Mouse (Mus musculus) mesoderm, embryonic 11.5 days (tissue): ENCODE results near the gene Alpk3.

Source experiments
- DNase-seq: peaks from one replicate; pipeline ENCODE4 v3.0.0-alpha.2; 2012; ENCODE audit warnings: low read depth, low spot score

Alpk3 gene

GRCm38 (mm10) chr7:81074546-81074945 lies 17.1 kb downstream of the Alpk3 start:
- no peak for DNase-seq

- no peak for DNase-seq
These were observed 17.9 kb downstream of the Alpk3 start for GRCm38 (mm10) chr7:81075299-81075698.

- no peak for DNase-seq
These were observed 18.3 kb downstream of the Alpk3 start for GRCm38 (mm10) chr7:81075732-81076131.

GRCm38 (mm10) chr7:81077009-81077408 lies 19.6 kb downstream of the Alpk3 start:
- no peak for DNase-seq

- no peak for DNase-seq
These were observed 21.3 kb downstream of the Alpk3 start for GRCm38 (mm10) chr7:81078740-81079139.

- no peak for DNase-seq
These were observed 36.1 kb downstream of the Alpk3 start for GRCm38 (mm10) chr7:81093420-81093965.

GRCm38 (mm10) chr7:81094104-81094757 lies 36.8 kb downstream of the Alpk3 start:
- DNase-seq, result no peak

GRCm38 (mm10) chr7:81100341-81100740 lies 42.9 kb downstream of the Alpk3 start:
- DNase-seq, result no peak

GRCm38 (mm10) chr7:81102854-81103253 lies 45.5 kb downstream of the Alpk3 start:
- DNase-seq, result no peak

- DNase-seq, result no peak
These were observed 48.1 kb downstream of the Alpk3 start for GRCm38 (mm10) chr7:81105525-81105924.

- no peak for DNase-seq
These were observed 50.8 kb downstream of the Alpk3 start for GRCm38 (mm10) chr7:81108226-81108625.

GRCm38 (mm10) chr7:81109717-81110651 lies 52.6 kb downstream of the Alpk3 start:
- DNase-seq, result no peak

GRCm38 (mm10) chr7:81110791-81111190 lies 53.4 kb downstream of the Alpk3 start:
- DNase-seq, result no peak

GRCm38 (mm10) chr7:81111729-81112128 lies 54.3 kb downstream of the Alpk3 start:
- DNase-seq, result no peak

- no peak for DNase-seq
These were observed 55.4 kb downstream of the Alpk3 start for GRCm38 (mm10) chr7:81112686-81113360.

GRCm38 (mm10) chr7:81114555-81114954 lies 57.2 kb downstream of the Alpk3 start, which contains the start of gene Slc28a1:
Slc28a1 (plus strand) TSS chr7:81114799.
- DNase-seq, result no peak

GRCm38 (mm10) chr7:81121099-81121498 lies 63.7 kb downstream of the Alpk3 start:
- DNase-seq, result peak; percentile 50

- DNase-seq, result no peak
These were observed 65.4 kb downstream of the Alpk3 start for GRCm38 (mm10) chr7:81122808-81123207.

- DNase-seq, result no peak
These were observed 66.2 kb downstream of the Alpk3 start for GRCm38 (mm10) chr7:81123553-81123952.

GRCm38 (mm10) chr7:81124773-81125172 lies 67.4 kb downstream of the Alpk3 start:
- no peak for DNase-seq

- DNase-seq, result no peak
These were observed 68.1 kb downstream of the Alpk3 start for GRCm38 (mm10) chr7:81125215-81126175.
